Mouse (Mus musculus): ENCODE data around the gene Gm29797. TPM values are rescaled to one million over a fixed set of nuclear protein-coding genes. Genes with fewer than 3 reads are reported as not detected.
A peak's percentile ranks its signal among the peaks of the same experiment; 100 is the strongest.

Gm29797 gene
- total RNA-seq, 2 experiments from 2014 or later: 0.50 to 0.54 TPM

GRCm38 (mm10) chr2:181671984-181672383, 15.2 kb downstream of the Gm29797 start:
- intact Hi-C loops (cut with DNase I): no loop called here
- no peak for DNase-seq

- intact Hi-C loops (cut with DNase I): no loop called here
- DNase-seq: peak; percentile 60
Measured at GRCm38 (mm10) chr2:181673501-181673900, 16.7 kb downstream of the Gm29797 start.

- DNase-seq: no peak
- intact Hi-C loops (cut with DNase I): no loop called here
Measured at GRCm38 (mm10) chr2:181674934-181675333, 18.1 kb downstream of the Gm29797 start.

GRCm38 (mm10) chr2:181675454-181675853, 18.6 kb downstream of the Gm29797 start:
- DNase-seq: peak; percentile 68
- intact Hi-C loops (cut with DNase I): no loop called here

- peak; percentile 62 for DNase-seq
- intact Hi-C loops (cut with DNase I): no loop called here
Measured at GRCm38 (mm10) chr2:181676424-181676823, 19.6 kb downstream of the Gm29797 start.

- intact Hi-C loops (cut with DNase I): no loop called here
- DNase-seq: no peak
Measured at GRCm38 (mm10) chr2:181677096-181677754, 20.4 kb downstream of the Gm29797 start.

- DNase-seq: no peak
- intact Hi-C loops (cut with DNase I): no loop called here
Measured at GRCm38 (mm10) chr2:181677755-181678098, 20.9 kb downstream of the Gm29797 start.

- peak; percentile 76 for DNase-seq
- intact Hi-C loops (cut with DNase I): no loop called here
Measured at GRCm38 (mm10) chr2:181678780-181679179, 21.9 kb downstream of the Gm29797 start.

- intact Hi-C loops (cut with DNase I): no loop called here
- peak; percentile 74 for DNase-seq
Measured at GRCm38 (mm10) chr2:181679951-181680715, 23.3 kb downstream of the Gm29797 start, which contains the start of gene Tcea2. Gene Tcea2, plus strand, starts transcription at chr2:181680310.

GRCm38 (mm10) chr2:181680716-181681117, 23.9 kb downstream of the Gm29797 start:
- intact Hi-C loops (cut with DNase I): no loop called here
- DNase-seq: no peak

- no peak for DNase-seq
- intact Hi-C loops (cut with DNase I): no loop called here
Measured at GRCm38 (mm10) chr2:181681978-181682377, 25.1 kb downstream of the Gm29797 start.

GRCm38 (mm10) chr2:181683381-181683780, 26.5 kb downstream of the Gm29797 start:
- no peak for DNase-seq
- intact Hi-C loops (cut with DNase I): no loop called here

- no peak for DNase-seq
- intact Hi-C loops (cut with DNase I): no loop called here
Measured at GRCm38 (mm10) chr2:181684713-181685112, 27.9 kb downstream of the Gm29797 start.

GRCm38 (mm10) chr2:181685686-181686085, 28.9 kb downstream of the Gm29797 start:
- intact Hi-C loops (cut with DNase I): no loop called here
- DNase-seq: no peak

GRCm38 (mm10) chr2:181687586-181687985, 30.8 kb downstream of the Gm29797 start:
- intact Hi-C loops (cut with DNase I): no loop called here
- DNase-seq: no peak

GRCm38 (mm10) chr2:181689466-181690160, 32.8 kb downstream of the Gm29797 start:
- DNase-seq: no peak
- intact Hi-C loops (cut with DNase I): no loop called here

- intact Hi-C loops (cut with DNase I): no loop called here
- DNase-seq: no peak
Measured at GRCm38 (mm10) chr2:181691083-181691482, 34.2 kb downstream of the Gm29797 start.

- intact Hi-C loops (cut with DNase I): no loop called here
- DNase-seq: no peak
Measured at GRCm38 (mm10) chr2:181691571-181691970, 34.7 kb downstream of the Gm29797 start.

GRCm38 (mm10) chr2:181692304-181692703, 35.5 kb downstream of the Gm29797 start:
- no peak for DNase-seq
- intact Hi-C loops (cut with DNase I): no loop called here

- peak; percentile 79 for DNase-seq
- intact Hi-C loops (cut with DNase I): no loop called here
Measured at GRCm38 (mm10) chr2:181693339-181694280, 36.8 kb downstream of the Gm29797 start, which contains the start of gene Rgs19. Gene Rgs19, minus strand, starts transcription at chr2:181693977.
